Mouse (Mus musculus) embryo, embryonic 11 days (tissue): ENCODE results near the gene Prdm5.
A peak's percentile ranks its signal among the peaks of the same experiment; 100 is the strongest.

Experiments
- DNase-seq: peaks from one replicate; pipeline ENCODE4 v3.0.0-alpha.2; 2015

The Prdm5 gene

DNA sequence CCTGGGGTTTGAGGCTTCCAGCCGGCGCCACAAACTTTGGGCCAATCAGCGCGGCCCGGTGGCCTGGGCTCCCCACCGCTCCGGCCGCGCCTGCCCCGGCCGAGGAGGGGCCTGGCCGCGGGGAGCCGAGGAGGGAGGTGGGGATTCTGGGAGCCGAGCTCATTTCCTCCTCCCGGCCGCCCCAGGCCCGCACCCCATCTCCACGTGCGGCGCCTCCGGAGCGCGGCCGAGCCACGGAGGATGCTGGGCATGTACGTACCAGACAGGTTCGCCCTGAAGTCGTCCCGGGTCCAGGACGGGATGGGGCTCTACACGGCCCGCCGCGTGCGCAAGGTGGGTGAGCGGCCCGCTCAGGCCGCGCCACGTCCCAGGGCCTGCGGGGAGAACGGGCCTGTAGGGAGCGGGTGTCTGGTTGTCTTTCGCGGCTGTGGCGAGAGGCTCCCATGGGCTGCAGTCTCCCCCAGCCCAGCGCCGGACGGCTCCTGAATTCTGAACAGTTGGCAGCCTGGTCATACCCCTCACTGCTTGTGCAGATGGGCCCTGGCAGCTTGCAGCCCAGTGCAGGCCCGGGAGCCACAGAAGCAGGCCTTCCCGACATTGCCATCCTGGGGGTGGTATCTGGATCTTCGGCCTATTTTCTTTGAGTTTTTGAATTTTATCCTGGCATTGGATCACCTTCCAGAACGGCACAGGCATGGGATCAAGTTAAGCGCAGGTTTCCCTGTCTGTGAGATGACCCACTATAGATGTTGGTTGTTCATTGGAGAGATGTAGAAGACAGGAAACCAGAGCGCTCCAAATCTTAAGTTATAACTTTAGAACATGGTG is at the start of gene Prdm5:
TSS of gene Prdm5 (plus strand) at position 128 of the 828 bp plus-strand sequence.
- DNase-seq: peak; percentile 86

- peak; percentile 14 for DNase-seq
These were observed 39.3 kb upstream of the Prdm5 start for GRCm38 (mm10) chr6:65739442-65739841.

DNA sequence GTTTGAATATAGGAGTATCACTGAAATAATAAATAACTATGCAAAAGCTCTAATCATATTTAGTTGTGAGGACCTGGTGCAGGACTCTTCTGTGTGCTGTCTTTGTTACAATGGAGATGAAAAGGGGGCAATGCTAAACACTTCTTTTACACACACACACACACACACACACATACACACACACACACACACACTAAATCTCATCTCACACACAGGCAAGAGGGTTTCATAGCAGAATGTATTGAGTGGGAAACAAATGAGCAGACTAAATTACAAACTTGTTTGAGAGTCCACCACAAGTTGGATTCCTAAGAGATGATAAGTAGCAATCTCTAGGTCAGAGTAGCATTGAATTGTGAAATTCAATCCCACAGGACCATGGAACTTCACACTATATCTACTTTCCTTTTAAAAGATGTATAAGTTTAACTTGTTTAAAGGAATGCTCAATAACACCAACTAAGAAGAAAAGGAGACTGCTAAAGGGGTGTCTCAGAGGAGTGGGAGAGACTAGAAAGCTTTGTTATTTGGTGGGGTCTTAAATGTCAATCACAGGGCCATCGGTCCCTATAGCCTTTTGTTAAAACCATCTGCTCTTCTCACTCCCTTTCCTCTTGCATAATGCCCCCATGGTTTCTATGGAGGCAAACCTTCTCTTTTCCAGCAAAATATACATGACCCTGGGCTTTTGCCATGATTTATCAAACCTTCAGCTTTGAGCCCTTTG is 35.5 kb upstream of the Prdm5 start:
- peak; percentile 43 for DNase-seq

DNA sequence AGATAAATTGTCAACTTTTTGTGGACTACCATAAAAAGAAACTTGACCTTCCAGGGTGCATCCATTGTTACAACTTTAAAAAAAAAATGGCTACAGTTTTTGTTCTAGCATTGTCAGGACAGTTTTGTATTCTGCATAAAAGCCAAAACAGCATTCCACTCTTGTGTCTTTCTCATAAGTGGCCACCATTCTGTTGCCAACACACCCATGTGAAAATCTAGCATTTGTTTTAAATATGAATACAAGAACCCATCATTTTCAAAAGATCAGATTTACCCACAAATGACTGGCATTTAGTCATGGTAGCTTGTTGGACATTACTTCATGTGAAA is 35.0 kb upstream of the Prdm5 start:
- no peak for DNase-seq

GRCm38 (mm10) chr6:65758214-65758613 is 20.6 kb upstream of the Prdm5 start:
- DNase-seq: no peak

DNA sequence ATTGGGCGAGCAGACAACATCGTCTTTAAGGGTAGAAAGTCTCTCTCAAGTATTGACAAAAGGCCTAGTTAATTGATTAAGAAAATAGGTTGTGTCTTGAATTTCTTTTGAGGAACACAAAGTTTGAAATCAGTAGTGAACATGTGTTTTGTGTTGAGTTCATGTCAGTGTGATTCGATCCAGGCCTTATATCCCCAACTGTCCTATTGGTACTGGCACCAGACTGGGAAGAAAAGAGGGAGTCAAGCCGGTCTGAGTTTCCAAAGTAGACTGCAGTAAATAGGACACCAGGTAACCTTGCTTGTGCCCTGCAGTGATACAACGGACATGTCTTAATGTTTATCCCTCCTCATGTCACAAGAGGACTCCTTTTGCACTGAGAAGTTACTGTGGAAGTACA is 19.6 kb upstream of the Prdm5 start:
- peak; percentile 14 for DNase-seq

DNA sequence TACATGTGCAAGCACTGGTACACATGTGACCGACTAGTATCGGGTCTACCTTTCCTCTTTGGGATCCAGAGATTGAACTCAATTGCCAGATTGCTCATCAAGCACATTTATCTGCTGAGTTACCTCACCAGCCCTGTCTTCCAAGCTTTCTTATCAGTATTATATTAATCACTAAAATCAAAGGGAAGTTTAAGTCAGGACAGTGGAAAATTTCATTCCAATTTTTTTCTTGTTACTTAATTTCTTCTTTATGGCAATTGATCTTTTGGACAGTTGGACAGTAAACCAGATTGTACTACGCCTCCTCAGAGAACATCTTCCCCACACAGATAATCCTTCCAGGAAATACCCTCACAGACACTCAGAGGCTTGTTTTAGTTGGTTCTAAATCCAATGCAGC is 18.7 kb upstream of the Prdm5 start:
- no peak for DNase-seq

GRCm38 (mm10) chr6:65764459-65764858 is 14.3 kb upstream of the Prdm5 start:
- no peak for DNase-seq

DNA sequence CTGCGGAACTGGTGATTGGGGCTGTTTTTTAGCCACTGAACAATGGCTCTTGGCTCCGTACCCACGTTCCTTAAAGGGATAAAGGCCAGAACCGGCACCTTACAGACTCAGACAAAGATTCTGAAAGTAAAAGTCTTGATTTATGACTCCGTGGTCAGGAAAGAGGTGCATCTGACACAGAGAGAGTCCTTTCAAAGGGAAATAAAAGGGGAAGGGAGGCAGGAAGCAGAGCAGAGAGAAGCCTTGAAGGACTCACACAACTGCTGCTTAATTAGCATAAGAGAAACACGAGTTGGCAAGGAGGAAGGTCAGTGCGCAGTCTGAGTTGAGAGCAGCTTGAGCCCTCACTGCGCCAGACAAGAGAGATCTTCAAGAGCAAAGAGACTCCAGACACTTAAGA is 13.7 kb upstream of the Prdm5 start:
- DNase-seq: peak; percentile 49

DNA sequence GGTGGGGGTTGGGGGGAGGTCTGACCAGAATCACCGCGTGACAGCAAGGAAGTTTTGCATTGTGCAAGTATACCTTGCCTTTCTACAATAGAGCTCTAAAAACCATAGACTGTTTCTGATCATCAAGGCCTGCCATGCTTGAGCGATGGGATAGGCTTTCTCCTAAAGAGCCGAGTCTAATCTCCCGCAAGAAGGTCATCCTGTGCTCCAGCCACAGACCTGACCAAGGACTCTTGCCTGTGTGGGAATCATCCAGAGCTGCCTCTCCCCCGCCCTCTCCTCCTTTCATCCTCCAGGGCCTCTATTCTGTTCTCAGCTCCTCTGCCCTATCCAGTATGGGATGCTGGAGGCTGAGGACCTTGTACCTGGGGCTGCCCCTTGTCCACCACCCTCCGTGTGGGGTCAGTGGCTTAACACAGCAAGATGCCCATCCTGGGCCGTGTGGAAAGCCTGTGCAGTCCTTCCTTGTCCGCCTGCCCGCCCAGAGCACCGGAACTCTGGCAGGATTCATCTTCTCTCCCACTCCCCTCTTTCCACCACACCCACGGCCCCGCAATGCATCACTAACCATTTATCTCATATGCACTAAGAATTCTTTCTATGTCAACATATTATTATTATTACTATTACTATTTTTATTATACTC is 12.9 kb upstream of the Prdm5 start:
- DNase-seq: no peak

DNA sequence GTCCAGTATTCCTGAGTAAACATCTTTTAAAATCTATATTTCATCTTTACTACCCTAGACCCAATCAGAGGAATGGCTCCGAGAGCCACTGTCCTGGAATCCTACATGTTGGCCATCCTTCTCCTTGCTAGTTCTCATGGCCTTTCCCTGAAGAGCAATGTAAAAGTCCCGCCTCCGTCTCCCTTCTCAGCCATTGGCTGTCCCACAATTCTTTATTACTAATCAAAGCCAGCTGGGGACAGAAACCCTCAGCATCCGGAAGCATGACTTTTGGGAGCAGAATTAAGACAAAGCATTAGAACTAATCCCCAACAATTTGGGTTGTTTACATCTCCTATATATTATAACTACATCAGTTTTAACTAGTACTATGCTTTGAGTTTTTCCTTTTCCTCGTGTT is 10.9 kb upstream of the Prdm5 start:
- peak; percentile 54 for DNase-seq

- no peak for DNase-seq
These were observed 5.2 kb upstream of the Prdm5 start for GRCm38 (mm10) chr6:65773566-65773965.

- no peak for DNase-seq
These were observed 973 bp downstream of the Prdm5 start for GRCm38 (mm10) chr6:65779689-65780233.

DNA sequence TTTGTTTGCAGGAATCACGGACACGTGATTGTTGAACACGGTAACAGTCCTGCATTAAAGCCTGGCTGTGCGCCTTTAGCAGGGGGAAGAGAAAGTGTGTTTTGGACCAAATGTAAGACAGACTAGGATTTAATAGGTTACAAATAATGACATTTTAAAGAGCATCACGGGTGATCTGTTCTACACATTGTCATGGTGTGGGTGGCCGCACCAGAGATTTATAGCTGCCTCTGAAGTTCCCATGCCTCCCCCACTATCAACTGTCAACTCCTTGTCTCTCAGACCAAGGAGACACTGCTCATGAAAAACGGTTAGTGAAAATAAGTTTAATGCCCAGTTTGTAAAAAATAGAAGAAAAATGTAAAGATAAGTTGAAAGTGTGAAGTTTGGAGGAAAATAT is 2.7 kb downstream of the Prdm5 start:
- DNase-seq: no peak

DNA sequence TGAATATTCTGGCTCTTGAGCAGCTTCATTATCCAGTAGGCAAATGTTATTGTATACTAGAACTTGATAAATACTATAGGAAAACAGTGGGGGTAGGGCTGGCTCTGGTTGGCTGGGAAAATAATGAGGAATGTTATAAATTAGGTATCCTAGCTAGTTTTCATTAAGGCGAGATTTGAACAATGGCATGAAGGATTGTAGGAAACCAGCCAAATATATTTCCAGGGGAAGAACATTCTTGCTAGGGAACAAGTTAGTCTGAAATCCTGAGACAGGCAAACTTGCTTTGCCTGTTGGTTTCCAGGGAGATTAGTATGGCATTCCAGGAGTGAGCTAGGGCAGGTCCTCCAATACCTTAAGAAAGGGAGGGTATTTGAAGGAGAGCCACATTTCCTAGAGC is 4.9 kb downstream of the Prdm5 start:
- no peak for DNase-seq

- DNase-seq: no peak
These were observed 14.1 kb downstream of the Prdm5 start for GRCm38 (mm10) chr6:65792923-65793322.

DNA sequence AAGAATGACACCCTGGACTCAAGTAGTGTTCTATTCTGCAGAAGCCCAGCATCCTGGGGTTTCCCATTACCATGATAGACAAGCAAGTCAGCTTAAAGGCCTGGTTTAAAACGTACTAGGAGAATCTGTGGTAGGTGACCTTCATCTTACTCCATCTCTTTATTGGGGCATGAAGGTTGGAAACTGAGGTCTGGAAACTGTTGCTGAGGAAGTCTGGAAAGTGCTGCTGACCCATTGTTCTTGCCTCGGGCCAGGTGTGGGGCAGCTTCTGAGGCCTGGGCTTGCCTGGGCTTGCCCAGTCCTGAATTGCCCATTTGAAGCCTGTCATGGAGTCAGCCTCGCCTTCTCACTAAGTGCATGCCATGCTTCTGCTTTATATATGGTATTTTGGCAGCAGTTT is 17.8 kb downstream of the Prdm5 start:
- DNase-seq: no peak

GRCm38 (mm10) chr6:65797276-65797675 is 18.5 kb downstream of the Prdm5 start:
- DNase-seq: no peak

- no peak for DNase-seq
These were observed 19.6 kb downstream of the Prdm5 start for GRCm38 (mm10) chr6:65798390-65798789.

DNA sequence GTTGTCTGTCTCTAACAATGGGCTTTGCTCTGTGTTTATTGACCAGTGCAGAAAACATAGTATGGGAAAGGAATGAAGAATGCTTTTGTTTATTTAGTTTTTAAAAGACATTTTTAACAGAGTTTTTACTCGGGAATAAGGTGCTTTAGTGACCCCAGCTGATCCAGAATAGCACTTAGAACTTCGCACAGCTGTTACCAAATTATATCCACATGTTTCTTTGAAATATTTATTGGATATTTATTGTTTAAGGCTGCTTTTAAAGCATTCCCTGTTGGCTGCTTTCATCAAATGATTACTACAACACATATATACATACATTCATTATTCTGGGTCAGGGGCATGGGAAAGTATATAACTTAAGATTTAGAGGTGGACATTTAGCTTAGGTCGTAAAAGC is 32.9 kb downstream of the Prdm5 start:
- peak; percentile 18 for DNase-seq

DNA sequence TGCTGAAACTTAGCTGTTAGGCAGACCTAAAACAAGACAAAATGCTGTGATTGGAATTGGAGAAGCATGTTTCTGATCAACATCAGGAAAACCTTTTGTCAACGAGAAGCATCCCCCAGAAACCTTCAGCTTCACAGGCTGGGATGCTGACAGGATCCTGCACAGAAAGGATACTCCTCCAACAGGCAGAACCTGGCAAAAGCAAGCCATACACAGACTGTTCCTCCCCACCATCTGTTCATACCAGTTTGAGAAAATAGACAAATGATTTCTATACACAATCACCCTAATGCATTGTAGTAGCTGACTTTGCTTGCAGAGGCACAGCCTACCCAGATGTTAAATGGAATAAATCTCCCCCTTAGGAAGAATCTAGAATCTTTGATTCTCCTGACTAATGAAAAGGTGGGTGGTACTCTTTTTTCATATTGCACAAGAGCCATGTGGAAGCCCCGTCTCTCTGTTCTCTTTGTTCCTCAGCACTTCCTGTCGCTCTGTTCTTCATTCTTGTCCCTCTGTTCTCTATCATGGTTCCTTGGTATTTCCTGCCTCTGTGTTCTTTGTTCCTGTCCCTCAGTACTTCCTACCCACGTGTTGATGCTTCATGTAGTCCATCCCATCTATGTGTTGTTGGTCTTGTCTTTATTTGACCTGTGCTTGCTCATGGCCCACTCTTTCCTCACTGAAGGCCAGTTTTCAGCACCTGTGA is 39.4 kb downstream of the Prdm5 start:
- DNase-seq: no peak

- no peak for DNase-seq
These were observed 49.9 kb downstream of the Prdm5 start for GRCm38 (mm10) chr6:65828656-65829055.

GRCm38 (mm10) chr6:65831443-65831842 is 52.7 kb downstream of the Prdm5 start:
- no peak for DNase-seq
